Mouse (Mus musculus) liver, embryonic 14.5 days (tissue): Measurements from ENCODE around the gene Trim27. TPM values are rescaled to one million over a fixed set of nuclear protein-coding genes. Genes with fewer than 3 reads are reported as not detected.
A peak's percentile ranks its signal among the peaks of the same experiment; 100 is the strongest.

Experiments used
- ATAC-seq: fragments of 200-750 bp; cut with Nextera tagmentation; 2 replicates; pipeline ENCODE4 v1.8.0; 2017; ENCODE audit warnings: moderate number of reproducible peaks, mild to moderate bottlenecking, moderate library complexity; ENCODE audit not compliant: insufficient read depth
- DNase-seq, 3 experiments: peaks; one replicate each; pipeline ENCODE4 v3.0.0-alpha.2; 2012 to 2013; ENCODE audit warnings: low read depth in 3 of 3, low spot score in 3 of 3
- H3K27ac ChIP-seq: fragments of 300-500 bp; sonication (generic); 2 replicates; pipeline ENCODE4 v1.5.1; 2014; ENCODE audit warnings: moderate library complexity, mild to moderate bottlenecking, control low read depth, inconsistent platforms
- H3K27me3 ChIP-seq: fragments of 300-500 bp; sonication (generic); 2 replicates; pipeline ENCODE4 v1.6.1; 2014; ENCODE audit warnings: mild to moderate bottlenecking, low read length, moderate library complexity; ENCODE audit not compliant: control insufficient read depth, insufficient read depth
- H3K36me3 ChIP-seq: fragments of 300-500 bp; sonication (generic); replicated peaks from 2 replicates; pipeline ENCODE4 v1.6.1; 2014; ENCODE audit warnings: low read depth; ENCODE audit not compliant: control insufficient read depth, insufficient read depth
- H3K4me1 ChIP-seq, 2 experiments: fragments of 200-500 bp in 1 of 2; fragments of 300-500 bp in 1 of 2; sonication (generic) in 1 of 2; replicated peaks; 2 replicates each; pipeline ENCODE4 v1.6.1; 2012 to 2014; ENCODE audit warnings: antibody characterized with exemption in 1 of 2, inconsistent platforms in 1 of 2, low read length in 1 of 2; ENCODE audit not compliant: control insufficient read depth in 2 of 2, insufficient read depth in 2 of 2
- H3K4me2 ChIP-seq: fragments of 300-500 bp; sonication (generic); 2 replicates; pipeline ENCODE4 v1.6.1; 2014; ENCODE audit warnings: low read depth, mild to moderate bottlenecking, control low read depth, moderate library complexity
- H3K4me3 ChIP-seq, 2 experiments: fragments of 200-500 bp in 1 of 2; fragments of 300-500 bp in 1 of 2; sonication (generic) in 1 of 2; 2 replicates each; pipeline ENCODE4 v1.5.1; 2012 to 2014; ENCODE audit warnings: low read depth in 2 of 2, low read length in 2 of 2, mild to moderate bottlenecking in 2 of 2, control low read depth in 1 of 2, inconsistent platforms in 1 of 2, moderate library complexity in 1 of 2; ENCODE audit not compliant: insufficient read depth in 1 of 2
- H3K9ac ChIP-seq: fragments of 300-500 bp; sonication (generic); replicated peaks from 2 replicates; pipeline ENCODE4 v1.6.1; 2014; ENCODE audit warnings: mild to moderate bottlenecking, control low read depth, moderate library complexity
- H3K9me3 ChIP-seq: fragments of 300-500 bp; sonication (generic); 2 replicates; pipeline ENCODE4 v1.6.1; 2016; ENCODE audit warnings: low read length, mixed read lengths; ENCODE audit not compliant: control insufficient read depth
- CTCF ChIP-seq: IDR thresholded peaks from 2 replicates; pipeline ENCODE4 v1.5.1; 2016; ENCODE audit warnings: antibody characterized with exemption, low read depth, control low read depth
- EP300 ChIP-seq: IDR thresholded peaks from 2 replicates; pipeline ENCODE4 v1.6.1; 2016; ENCODE audit warnings: antibody characterized with exemption, low read depth
- WGBS: fragments of 180-500 bp; shearing (Covaris S2); extraction: QIAGEN DNeasy Blood & Tissue Kit; methylation state at CpG from one replicate; pipeline ENCODE4 v1.1.7; 2014; ENCODE audit not compliant: insufficient replicate concordance; 5-methylcytosine and 5-hydroxymethylcytosine counted together
- polyA plus RNA-seq, 2 experiments: library from polyadenylated mRNA; depleted of rRNA in 1 of 2; stranded (reverse) in 1 of 2; unstranded in 1 of 2; fragments of >200 nt; fragmentation: Nextera tagmentation in 1 of 2; extraction: Ambion mirVana in 1 of 2; gene quantifications; 2 replicates each; pipeline versions ENCODE4 v1.2.1 to v1.2.3; 2012 to 2014

The Trim27 gene
- polyA plus RNA-seq, 2 experiments: 36.9 to 50.9 TPM

GRCm38 (mm10) chr13:21178364-21178763, 881 bp upstream of the Trim27 start:
- peak overlapping the region; percentile 76 for H3K4me2 ChIP-seq
- DNase-seq: no peak

DNA sequence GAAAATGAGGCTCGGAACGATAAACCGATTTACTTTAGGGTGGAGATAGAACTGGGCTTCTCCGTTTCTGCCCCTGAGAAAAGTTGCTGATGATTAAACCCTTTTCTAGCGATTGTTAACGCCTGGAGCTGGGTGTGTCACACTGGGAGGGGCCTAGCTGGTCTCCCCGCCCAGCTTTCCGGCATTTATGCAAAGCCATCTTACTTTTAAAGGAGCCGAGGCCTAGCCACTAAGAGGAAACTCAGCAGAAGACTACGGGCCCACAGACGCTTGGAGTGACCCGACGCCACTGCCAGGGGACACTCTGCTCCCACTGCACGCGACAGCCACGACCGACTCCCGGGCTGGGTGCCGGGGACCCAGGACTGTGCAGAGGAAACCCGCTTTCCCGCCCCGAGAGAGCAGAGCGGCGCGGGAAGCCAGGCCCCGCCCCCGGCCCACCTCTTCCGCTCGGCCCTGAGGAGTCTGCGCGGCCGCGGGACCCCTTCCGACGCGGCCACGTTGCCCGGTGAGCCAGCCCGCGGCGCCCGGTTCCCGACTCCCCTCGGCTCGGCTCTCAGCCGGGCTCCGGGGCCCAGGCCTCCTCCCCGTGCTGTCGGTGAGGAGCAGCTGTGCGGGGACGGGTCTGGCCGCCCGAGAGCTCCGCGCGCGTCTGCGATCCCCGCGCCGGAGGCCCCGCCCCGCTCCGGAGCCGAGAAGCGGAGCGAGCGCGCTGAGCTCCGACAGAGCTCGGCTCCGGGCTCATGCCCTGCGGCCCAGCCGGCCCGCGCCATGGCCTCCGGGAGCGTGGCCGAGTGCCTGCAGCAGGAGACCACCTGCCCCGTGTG, 692 bp downstream of the Trim27 start:
- Histone ChIP-seq H3K27ac (peak overlapping the region; percentile 94), H3K9ac (peak overlapping the region; percentile 86), H3K4me2 (peak overlapping the region; percentile 76), H3K36me3 (peaks cover 31% of the 10 kb centered on the region), H3K4me1 (peaks cover 7 to 16% of the 10 kb centered on the region in 2 experiments), H3K4me3 (peak overlapping the region; percentile 88 to 95), H3K27me3 (no peaks in the 10 kb centered on the region), H3K9me3 (no peaks in the 10 kb centered on the region)
- ATAC-seq: peak; percentile 93
- DNase-seq: peak; percentile 85 to 89 (median 88)
- WGBS: 0% methylated on average over 79 of the region's 80 CpGs
- TF ChIP-seq EP300: no peak

More at GRCm38 (mm10) chr13:21178364-21178763, 881 bp upstream of the Trim27 start:
- H3K27ac ChIP-seq: no peak overlapping the region; the same call in 1 of the 2 replicates
- H3K9me3 ChIP-seq: no peaks in the 10 kb centered on the region
- ATAC-seq: no peak
- TF ChIP-seq EP300 (no peak), CTCF (no peak)
- WGBS: 65% methylated on average over 5 of the region's 5 CpGs
- peak overlapping the region; percentile 86; the same call in 1 of the 2 replicates for H3K9ac ChIP-seq
- H3K4me1 ChIP-seq: peaks cover 7 to 17% of the 10 kb centered on the region in 2 experiments
- H3K27me3 ChIP-seq: no peaks in the 10 kb centered on the region
- H3K36me3 ChIP-seq: peaks cover 15% of the 10 kb centered on the region
- H3K4me3 ChIP-seq: no peak overlapping the region; a peak in 1 of 4 replicates

GRCm38 (mm10) chr13:21180551-21181530, 1.6 kb downstream of the Trim27 start:
- peak; percentile 54 for ATAC-seq
- under 1% methylated on average over 71 of the region's 71 CpGs for WGBS
- no peaks in the 10 kb centered on the region for H3K9me3 ChIP-seq

DNA sequence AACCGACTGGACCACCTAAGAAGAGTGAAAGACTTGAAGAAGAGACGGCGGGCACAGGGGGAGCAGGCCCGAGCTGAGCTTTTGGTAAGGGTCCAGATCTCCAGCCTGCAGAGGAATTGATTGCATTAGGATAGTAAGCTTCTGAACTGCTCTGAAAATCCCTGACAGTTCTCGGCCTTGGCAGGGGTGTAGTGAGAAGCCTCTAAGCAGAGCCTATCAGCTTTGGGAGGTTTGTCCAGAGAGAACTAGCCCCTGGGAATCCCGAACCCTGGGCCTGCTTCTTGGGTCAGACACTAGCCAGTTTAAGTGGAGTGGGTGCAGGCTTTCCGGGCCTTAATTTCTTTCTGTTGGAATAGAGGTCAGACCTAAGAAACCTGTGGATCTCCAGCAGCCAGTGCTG, 2.8 kb downstream of the Trim27 start:
- Histone ChIP-seq H3K27ac (no peak overlapping the region), H3K36me3 (peaks cover 52% of the 10 kb centered on the region), H3K27me3 (no peaks in the 10 kb centered on the region), H3K4me1 (peaks cover 7 to 16% of the 10 kb centered on the region in 2 experiments), H3K4me2 (peak overlapping the region; percentile 76), H3K9me3 (no peaks in the 10 kb centered on the region), H3K9ac (peak overlapping the region; percentile 54), H3K4me3 (peak overlapping the region; percentile 35 to 95)
- 71% methylated on average over 7 of the region's 7 CpGs for WGBS
- ATAC-seq: no peak
- TF ChIP-seq EP300 (no peak), CTCF (no peak)
- DNase-seq: no peak

More at GRCm38 (mm10) chr13:21180551-21181530, 1.6 kb downstream of the Trim27 start:
- H3K4me1 ChIP-seq: peaks cover 7 to 16% of the 10 kb centered on the region in 2 experiments
- H3K36me3 ChIP-seq: peaks cover 40% of the 10 kb centered on the region
- no peaks in the 10 kb centered on the region for H3K27me3 ChIP-seq
- H3K9ac ChIP-seq: peak overlapping the region; percentile 86
- peak overlapping the region; percentile 88 to 95 for H3K4me3 ChIP-seq
- no peak for TF ChIP-seq CTCF
- TF ChIP-seq EP300: no peak
- no peak for DNase-seq
- peak overlapping the region; percentile 76 for H3K4me2 ChIP-seq
- peak overlapping the region; percentile 94 for H3K27ac ChIP-seq
